Mouse (Mus musculus) heart, postnatal 36 days (tissue): ENCODE measurements around the gene Gm11146. TPM values are rescaled to one million over a fixed set of nuclear protein-coding genes. Genes with fewer than 3 reads are reported as not detected.

Experiments
- DNase-seq, 2 experiments: peaks; one replicate each; pipeline ENCODE4 v3.0.0; 2021 to 2022
- intact Hi-C: fragments of 180-260 bp; cut with DNase I; formaldehyde crosslinking; loops from one replicate; pipeline ENCODE4 v1.15.1; 2025
- microRNA-seq, 2 experiments: library from miRNA; unstranded; fragments of <30 nt; microRNA quantifications; one replicate each; pipeline ENCODE4 v1.2.0; 2021; ENCODE audit warnings: borderline number of aligned reads in 2 of 2
- total RNA-seq, 2 experiments: library from RNA; stranded (reverse); gene quantifications; 2 replicates each; pipeline ENCODE4 v1.2.3; 2021

Gene Gm11146
- total RNA-seq, 2 experiments from 2014 or later, result not detected

- intact Hi-C loops, result no loop called here
- no peak for DNase-seq
These were observed 33.5 kb downstream of the Gm11146 start for GRCm38 (mm10) chr16:77568384-77568783.

- intact Hi-C loops, result no loop called here
- DNase-seq, result no peak
These were observed 39.0 kb downstream of the Gm11146 start for GRCm38 (mm10) chr16:77562852-77563251.

- no peak for DNase-seq
- intact Hi-C loops, result no loop called here
These were observed 45.3 kb downstream of the Gm11146 start for GRCm38 (mm10) chr16:77556446-77557105.

- intact Hi-C loops, result loop anchor here (5.0 kb wide), 1 partner anchor 49 kb away; no protein-coding TSS in a partner anchor
- no peak for DNase-seq
These were observed 50.8 kb downstream of the Gm11146 start for GRCm38 (mm10) chr16:77551051-77551450.

Small RNA genes within 50 kb of the gene (microRNA-seq; reads per million reads assigned to microRNA genes)
- gene Mir125b-2 (145 to 184 reads per million in 2 experiments), gene Mir99a (40,280 to 69,304 reads per million in 2 experiments), gene Mirlet7c-1 (558 to 615 reads per million in 2 experiments)
